Mouse (Mus musculus): Measurements from ENCODE around the gene Gm21983.

Gene Gm21983

GRCm38 (mm10) chr7:27160921-27161320 lies 20.0 kb downstream of the Gm21983 start:
- DNase-seq (ENCODE audit: low read depth, low spot score): no peak

GRCm38 (mm10) chr7:27159882-27160281 lies 21.0 kb downstream of the Gm21983 start:
- no peak for DNase-seq (ENCODE audit: low read depth, low spot score)

GRCm38 (mm10) chr7:27159256-27159655 lies 21.6 kb downstream of the Gm21983 start:
- no peak for DNase-seq (ENCODE audit: low read depth, low spot score)

DNA sequence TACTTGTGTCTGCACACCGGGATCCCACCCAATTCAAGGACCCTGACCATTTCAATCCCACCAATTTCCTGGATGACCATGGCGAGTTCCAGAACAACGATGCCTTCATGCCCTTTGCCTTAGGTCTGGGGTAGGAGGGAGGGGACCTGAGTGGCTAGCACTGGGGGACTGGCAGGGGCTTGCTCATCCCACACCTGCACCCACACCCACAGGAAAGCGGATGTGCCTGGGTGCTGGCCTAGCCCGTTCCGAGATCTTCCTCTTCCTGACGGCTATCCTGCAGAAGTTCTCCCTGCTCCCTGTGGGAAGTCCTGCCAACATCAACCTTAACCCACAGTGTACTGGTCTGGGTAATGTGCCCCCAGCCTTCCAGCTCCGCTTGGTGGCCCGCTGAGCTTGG lies 22.7 kb downstream of the Gm21983 start:
- DNase-seq (ENCODE audit: low read depth, low spot score): no peak

DNA sequence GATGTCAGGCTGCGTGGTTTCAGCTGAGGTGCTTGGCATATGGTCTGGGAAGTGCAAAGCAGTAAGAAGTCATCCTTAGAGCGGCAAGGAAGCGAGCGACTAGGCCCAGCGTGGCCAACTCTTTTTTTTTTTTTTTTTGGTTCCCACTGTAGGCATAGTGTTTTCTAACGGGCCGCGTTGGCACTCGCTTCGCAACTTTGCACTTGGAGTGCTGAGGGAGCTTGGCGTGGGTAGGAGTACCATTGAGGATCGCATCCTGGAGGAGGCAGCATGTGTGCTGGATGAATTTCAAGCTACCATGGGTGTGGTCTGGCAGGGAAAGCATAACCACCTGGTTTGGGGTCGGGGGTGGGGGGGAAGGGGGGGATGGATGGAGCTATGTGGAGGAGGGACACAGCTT lies 24.9 kb downstream of the Gm21983 start:
- DNase-seq (ENCODE audit: low read depth, low spot score): no peak

DNA sequence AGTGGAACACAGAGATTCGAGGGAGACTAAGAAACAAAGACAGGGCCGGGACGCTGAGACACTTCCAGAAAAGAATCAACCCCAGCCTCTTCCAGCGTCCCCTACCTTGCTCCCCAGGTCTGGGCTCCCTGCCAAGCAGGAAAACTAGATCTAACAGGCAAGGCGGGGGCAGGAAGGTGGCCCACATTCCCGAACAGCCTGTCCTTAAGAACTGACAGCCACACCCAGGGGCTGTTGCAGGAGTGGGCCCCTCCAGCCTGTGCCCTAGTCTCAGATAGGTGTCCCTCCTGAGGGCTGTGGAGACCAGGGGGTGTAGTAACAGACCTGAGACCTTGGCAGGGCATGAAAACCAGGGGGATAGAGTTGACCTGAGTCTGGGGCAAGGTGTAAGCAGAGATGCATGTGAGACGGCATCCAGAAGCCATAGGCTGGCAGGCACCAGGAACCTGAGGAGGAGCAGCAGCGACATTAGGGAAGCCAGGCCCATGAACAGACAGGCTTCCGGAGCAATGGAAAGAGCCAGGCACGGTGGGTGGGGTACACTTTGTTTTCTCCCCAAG lies 27.6 kb downstream of the Gm21983 start, which contains the start of gene Cyp2t4:
Gene Cyp2t4 (plus strand): TSS at position 510 of the 560 bp plus-strand sequence.
- DNase-seq (ENCODE audit: low read depth, low spot score): no peak

DNA sequence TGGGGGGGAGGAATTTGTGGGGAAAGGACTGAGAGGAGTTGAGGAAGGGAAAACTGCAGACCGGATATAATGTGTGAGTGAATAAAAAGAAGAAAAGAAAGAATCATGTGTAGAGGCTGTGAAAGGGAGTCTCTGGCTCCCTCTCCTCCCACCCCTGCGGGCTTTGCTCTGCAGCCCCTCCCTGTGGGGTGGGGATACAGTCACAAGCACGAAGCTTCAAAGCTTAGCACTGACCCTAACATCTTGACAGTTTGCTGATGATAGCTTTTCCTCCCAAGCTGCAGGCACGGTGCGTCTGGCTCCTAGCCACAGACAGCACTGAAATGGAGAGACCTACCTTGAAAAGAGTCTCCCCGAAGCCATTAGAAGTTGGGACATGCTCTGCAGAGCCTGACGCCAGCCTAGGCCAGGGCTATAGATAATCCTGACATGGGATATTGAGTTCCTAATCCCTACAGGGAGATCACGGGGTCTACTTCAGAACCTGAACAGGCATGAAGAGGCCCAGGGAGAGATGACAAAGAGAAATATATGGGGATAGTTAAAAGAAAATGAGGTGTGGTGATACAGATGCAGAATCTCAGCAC lies 44.4 kb downstream of the Gm21983 start:
- DNase-seq (ENCODE audit: low read depth, low spot score): no peak

DNA sequence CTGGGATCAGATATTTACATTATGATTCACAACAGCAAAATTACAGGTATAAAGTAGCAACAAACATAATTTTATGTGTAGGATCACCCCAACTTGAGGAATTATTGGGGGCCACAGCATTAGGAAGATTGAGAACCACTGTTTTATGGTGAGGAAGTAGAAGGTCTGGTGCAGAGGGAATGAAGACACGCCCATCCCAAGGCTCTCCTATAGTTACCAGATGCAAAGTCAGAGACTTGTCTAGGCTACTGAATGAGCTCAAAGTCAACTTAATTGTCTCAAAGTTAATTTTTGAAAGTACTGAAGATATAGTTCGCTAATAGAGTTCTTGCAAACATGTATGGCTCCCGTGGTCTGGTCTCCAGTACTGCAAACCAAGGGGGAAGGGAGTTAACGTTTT lies 47.1 kb downstream of the Gm21983 start:
- no peak for DNase-seq (ENCODE audit: low read depth, low spot score)

DNA sequence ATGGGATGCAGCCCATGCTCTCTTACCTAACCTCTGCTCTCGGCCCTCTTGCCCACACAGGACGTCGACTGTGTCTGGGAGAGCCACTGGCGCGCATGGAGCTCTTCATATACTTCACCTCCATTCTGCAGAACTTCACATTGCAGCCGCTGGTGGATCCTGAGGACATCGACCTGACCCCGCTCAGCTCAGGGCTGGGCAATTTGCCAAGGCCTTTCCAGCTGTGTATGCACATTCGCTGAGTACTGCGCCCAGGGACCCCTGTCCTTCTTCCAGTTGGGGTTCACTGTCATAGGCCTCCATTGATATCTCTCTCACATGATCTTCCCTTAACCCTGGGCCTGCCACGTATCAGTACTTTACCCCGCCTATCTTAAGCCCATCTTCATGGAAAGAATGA lies 47.7 kb downstream of the Gm21983 start:
- no peak for DNase-seq (ENCODE audit: low read depth, low spot score)

DNA sequence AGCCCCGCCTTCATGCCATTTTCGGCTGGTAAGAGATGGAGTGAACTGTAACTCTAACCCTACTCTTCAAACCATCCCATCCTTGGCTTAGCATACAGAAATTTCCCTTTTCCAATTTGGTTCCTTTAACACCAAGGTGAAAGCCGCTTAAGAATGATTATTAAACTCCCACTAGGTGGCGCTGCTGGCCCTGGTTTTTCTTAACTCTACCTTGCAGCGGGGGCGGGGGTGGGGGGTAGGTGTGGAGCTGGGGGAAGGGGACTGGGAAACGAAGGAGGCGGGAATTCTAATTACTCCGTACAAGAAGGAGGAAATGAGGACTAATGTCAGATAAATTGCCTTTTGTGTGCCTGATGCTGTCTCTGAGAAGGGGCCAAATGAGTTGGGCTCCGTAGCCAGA lies 48.3 kb downstream of the Gm21983 start:
- DNase-seq (ENCODE audit: low read depth, low spot score): peak; percentile 47

DNA sequence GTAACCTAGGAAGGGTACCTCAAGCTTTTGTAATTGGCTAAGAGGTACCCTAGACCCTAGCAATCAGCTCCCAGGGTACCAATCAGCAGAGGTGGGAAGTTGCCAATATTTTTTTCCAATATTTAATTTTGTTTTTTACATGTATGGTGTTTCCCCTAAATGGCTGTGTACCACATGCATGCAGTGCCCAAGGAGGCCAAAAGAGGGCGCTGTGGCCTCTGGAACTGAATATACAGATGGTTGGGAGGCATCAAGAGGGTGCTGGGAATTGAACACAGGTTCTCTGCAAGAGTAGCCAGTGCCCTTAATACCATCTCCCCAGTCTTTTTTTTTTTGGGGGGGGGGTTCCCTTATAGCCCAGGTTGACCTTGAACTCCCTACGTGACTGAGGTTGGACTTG lies 49.5 kb downstream of the Gm21983 start:
- DNase-seq (ENCODE audit: low read depth, low spot score): no peak

GRCm38 (mm10) chr7:27130521-27131370 lies 50.1 kb downstream of the Gm21983 start:
- no peak for DNase-seq (ENCODE audit: low read depth, low spot score)

- DNase-seq (ENCODE audit: low read depth, low spot score): no peak
These were observed 51.1 kb downstream of the Gm21983 start for GRCm38 (mm10) chr7:27129811-27130210.

DNA sequence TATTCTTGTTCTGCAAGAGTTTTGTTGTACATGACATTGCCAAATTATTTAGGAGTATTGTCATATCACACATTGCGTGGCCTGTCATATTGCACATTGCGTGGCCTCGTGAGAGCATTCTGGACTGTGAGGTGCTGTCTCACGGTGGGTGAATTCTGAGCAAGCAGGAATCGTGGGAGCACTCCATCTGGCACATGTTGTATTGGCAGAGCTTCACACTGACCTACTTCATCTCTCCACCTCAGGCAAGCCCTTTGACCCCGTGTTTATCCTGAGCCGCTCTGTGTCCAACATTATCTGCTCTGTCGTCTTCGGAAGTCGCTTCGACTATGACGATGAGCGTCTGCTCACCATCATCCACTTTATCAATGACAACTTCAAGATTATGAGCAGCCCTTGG lies 51.9 kb downstream of the Gm21983 start:
- DNase-seq (ENCODE audit: low read depth, low spot score): no peak

GRCm38 (mm10) chr7:27128162-27128561 lies 52.7 kb downstream of the Gm21983 start:
- DNase-seq (ENCODE audit: low read depth, low spot score): peak; percentile 9

DNA sequence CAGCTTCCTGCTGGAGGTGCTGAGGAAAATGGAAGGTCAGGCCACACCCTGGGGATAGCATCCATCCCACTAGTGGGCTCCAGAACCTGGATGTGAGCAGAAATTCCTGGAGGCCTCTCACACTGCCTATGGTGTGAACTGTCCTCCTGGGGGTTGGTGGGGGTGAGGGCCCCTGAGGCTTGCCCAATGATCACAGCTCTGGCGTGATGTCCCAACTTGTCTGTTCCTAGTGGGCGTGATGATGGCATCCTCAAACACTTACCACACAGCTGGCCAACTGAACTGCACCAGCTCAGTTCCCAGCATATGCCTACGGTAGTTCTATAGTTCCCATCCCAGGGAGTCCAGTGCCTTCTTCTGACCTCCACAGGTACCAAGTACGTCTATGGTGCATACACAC lies 55.9 kb downstream of the Gm21983 start:
- DNase-seq (ENCODE audit: low read depth, low spot score): no peak

DNA sequence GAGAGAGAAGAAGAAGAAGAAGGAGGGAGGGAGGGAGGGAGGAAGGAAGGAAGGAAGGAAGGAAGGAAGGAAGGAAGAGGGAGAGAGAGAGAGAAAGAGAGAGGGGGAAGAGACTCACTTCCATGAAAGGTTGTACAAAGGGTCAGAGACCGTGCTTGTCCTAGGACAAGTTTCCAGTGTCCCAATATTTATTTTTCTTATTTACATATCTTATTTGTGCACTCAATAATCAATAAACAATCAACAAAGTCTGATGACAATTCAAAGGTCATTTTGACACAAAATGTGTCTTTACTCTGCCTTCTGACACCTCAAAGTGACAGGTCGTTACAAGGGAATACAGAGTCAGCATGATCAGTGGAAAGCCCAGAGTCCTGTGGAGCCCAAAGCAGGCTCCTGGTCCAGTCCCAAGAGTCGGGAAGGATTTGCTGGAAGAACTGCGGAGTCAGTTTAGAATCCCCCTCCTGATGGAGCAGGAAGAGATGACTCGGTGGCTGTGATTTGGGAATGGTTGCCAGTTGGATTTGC lies 56.5 kb downstream of the Gm21983 start:
- DNase-seq (ENCODE audit: low read depth, low spot score): no peak

DNA sequence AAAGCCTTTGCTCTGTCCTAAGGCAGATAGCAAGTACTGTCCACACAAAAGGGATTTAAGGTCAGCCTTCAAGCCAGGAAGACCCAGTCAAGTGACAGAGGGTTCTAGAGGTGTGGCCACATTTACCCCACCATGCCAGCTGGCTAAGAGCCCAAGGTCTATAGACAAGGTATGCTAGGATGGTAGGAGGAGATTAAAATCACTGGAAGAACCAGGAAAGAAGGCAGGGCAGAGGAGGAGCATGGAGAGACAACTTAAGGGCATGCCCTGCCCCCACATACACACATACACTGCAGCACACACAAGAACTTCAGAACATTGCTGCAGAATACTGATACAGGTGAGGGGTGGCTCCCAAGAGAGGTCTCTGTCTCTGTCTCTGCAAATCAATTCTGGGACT lies 61.2 kb downstream of the Gm21983 start, which contains the start of gene Cyp2f2:
Gene Cyp2f2 (plus strand): TSS at position 234 of the 400 bp plus-strand sequence.
- no peak for DNase-seq (ENCODE audit: low read depth, low spot score)
